Mouse (Mus musculus) monocyte, adult 5-6 weeks (primary cell): ENCODE measurements around the gene Nox3. TPM values are rescaled to one million over a fixed set of nuclear protein-coding genes. Genes with fewer than 3 reads are reported as not detected.

Source experiments
- ATAC-seq: fragments of 153-309, 156-312 bp; replicated peaks from 2 replicates; pipeline ENCODE4 v1.8.0; 2017; ENCODE audit warnings: mild to moderate bottlenecking; ENCODE audit not compliant: low TSS enrichment, insufficient number of reproducible peaks, severe bottlenecking, poor library complexity, low FRiP score
- total RNA-seq: library from RNA; stranded (forward); fragments of 200-1000, 200-491, 200-594 nt; gene quantifications from 3 replicates; pipeline ENCODE4 v1.2.3, GENCODE M21; 2017

Gene Nox3
- total RNA-seq, 1 experiment from 2014 or later, result not detected

DNA sequence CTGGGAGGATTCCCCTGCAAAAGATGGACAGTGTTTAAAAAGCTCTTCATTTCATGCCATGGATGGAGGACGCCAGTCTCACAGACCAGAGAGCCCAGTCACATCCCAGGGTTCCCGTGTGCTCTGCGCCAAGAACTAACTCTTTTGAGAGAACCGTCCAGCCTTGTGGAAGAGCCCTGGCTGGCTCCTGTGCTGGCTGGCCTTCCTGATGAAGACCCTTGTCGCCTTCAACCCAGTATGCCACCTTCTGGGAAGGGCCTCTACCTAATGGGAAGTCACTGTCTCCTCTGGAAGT, 84.3 kb downstream of the Nox3 start:
- no peak for ATAC-seq

- ATAC-seq, result no peak
Measured at GRCm38 (mm10) chr17:3610928-3611780, 84.9 kb downstream of the Nox3 start.

DNA sequence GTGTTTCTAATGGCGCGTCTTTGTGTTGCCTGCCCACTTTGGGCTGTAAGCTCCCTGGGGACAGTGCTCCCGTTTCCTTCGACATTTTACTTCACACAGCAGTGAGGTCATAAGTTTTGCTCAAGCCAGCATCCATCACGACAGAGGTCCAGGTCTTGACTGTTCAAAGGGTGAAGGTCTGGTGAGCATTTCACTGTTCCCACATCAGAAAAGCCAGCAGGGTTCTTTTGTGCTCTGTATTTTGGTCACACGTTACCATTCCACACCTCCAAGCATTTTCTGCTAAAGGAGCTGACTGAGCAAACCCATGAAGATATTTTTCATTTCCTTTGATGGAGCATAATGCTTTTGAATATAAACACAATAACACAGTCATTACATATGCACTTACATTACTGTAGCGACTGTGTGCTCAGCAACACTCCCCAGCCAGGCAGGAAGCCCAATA, 85.7 kb downstream of the Nox3 start:
- ATAC-seq, result no peak

- no peak for ATAC-seq
Measured at GRCm38 (mm10) chr17:3602954-3603672, 92.9 kb downstream of the Nox3 start.

DNA sequence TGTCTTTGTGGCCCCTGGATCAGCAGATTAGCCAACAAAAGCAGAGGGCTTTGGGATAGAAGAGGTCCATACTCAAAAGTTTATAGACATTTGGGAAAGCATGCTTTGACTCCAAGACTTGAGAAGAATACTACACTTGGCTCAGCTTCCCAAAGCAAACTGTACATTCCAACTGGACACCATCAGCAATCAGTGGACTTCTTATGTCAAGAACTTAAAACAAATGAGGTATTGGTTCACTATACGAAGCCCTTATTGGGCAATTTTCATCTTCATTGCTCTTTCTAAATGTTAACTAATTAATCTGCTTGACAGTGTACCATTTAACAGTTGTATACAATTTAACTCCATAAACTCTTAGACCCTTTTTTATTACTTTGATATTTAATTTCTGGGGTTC, 97.7 kb downstream of the Nox3 start:
- ATAC-seq, result no peak

DNA sequence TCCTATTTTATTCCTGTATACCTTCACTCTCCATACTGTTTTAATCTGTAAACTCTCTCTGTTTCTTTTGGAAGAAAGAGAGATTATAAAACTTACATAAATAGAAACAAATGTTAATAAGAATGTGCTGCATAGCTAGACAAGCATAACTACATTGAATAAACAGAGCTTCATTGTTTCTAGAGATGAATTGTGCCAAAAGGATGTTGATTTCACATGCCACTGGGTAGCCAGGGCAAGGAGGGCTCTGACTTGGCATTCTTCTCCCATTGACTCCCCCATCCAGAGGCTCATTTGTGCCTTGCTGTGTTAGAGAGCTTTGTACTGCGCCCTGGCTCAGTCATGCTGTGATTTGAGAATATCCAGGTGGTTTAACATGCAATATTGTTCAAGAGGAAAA, 98.2 kb downstream of the Nox3 start:
- no peak for ATAC-seq

GRCm38 (mm10) chr17:3597130-3597529, 98.9 kb downstream of the Nox3 start:
- ATAC-seq, result no peak

Other genes starting within 250 kb of the Nox3 start
- gene Cldn20, start 163.7 kb downstream of the Nox3 start, total RNA-seq, result 7.5 to 19.8 TPM (median 9.0 TPM) in 3 replicates
- 3.5 to 5.2 TPM (median 4.9 TPM) in 3 replicates for gene Tfb1m, start 138.5 kb downstream of the Nox3 start, total RNA-seq